Mouse (Mus musculus): ENCODE results near the gene Tomm5.

- no peak for TF ChIP-seq CTCF (IDR thresholded peaks at IDR 0.05)
- TF ChIP-seq EP300 (IDR thresholded peaks at IDR 0.05) = no peak
Observed at GRCm38 (mm10) chr4:45066036-45066730, 41.7 kb downstream of the Tomm5 start.
